Mouse (Mus musculus) ZHBTc4 (cell line): ENCODE results near the gene Pim1.

Experiments used
- DNase-seq: peaks from one replicate; pipeline ENCODE4 v3.0.0-alpha.2; 2011; ENCODE audit warnings: low read depth, low spot score

Pim1 gene

GRCm38 (mm10) chr17:29490713-29491581, at the start of gene Pim1:
Gene Pim1, plus strand, starts transcription at chr17:29490753.
- DNase-seq: no peak

DNA sequence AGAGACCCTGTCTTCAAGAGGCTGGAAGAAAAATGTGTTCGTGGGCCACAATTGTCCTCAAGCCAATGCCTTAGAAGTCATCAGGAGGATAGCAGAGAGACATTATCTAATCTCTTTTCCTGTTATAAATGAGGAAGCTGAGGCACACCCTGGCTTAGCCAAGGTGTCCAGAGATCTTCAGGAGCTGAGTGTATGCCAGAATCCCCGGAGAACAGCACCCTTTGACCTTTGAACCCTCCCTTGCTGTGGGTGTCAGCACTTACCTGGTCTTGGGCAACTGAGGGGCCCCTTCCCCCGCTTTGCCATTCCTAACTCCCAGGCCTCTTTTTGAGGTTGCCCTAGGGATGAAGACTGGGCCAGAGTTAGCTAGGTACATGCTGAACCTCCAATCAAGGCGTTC, 49.0 kb upstream of the Pim1 start:
- no peak for DNase-seq

DNA sequence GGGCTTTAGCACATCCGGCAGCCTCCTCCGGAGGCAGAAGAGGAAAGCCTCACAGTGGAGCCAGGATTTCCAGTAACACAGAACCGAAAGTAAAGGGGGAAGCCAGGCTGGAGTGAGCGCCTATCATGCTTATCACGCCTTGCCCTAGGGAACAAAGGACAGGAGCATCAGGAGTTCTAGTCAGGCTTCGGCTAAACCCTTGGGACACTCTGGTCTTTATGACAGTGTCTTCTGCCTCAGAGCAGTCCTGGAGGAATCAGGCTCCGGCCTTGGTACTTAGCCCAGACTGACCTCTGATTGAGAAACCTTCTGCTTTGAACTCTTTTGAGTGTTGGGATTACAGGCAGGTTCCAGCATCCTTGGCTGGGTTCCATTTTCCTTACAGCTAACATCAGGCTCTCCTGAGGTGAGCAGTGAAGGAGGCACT, 48.4 kb upstream of the Pim1 start:
- DNase-seq: peak; percentile 62

GRCm38 (mm10) chr17:29443724-29444123, 46.8 kb upstream of the Pim1 start:
- DNase-seq: no peak

DNA sequence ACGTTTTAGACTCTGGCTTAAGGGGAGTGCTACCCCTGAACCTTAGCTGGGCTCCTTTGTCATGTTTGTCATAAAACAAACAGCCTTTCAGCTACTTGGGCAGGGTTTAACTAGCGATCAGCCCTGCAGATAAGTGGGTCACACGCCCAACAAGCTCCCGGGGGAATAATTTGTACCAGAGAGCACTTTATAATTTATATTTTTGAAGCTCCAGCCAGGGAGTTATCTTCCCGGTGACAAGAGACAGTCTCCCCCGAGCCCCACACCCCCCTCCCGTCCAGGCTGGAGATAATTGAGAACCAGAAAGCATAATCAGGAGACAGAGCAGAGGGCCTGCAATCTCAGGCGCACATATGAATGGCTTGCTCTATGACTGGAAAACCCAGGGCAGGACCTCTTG, 45.5 kb upstream of the Pim1 start:
- no peak for DNase-seq

DNA sequence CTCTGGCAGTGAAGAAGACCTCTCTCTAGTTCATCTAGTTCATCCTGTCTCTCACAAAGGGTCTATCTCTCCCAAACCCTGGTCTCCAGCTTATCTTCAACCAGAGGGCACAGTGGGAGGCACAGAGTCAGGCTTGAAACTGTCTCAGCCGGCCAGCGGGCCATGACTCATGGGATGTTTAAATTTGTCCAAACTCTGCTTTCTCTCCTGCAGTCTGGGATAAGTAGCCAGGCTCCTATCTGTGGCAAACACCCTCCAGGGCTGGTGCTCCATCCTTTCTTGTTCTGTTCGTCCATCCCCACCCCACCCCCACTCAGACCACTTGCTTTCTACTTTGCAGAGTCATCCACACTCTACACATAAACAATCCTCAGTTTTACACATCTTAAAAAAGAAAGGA, 43.2 kb upstream of the Pim1 start:
- no peak for DNase-seq

GRCm38 (mm10) chr17:29448055-29448454, 42.5 kb upstream of the Pim1 start:
- no peak for DNase-seq

GRCm38 (mm10) chr17:29448561-29448960, 42.0 kb upstream of the Pim1 start:
- DNase-seq: peak; percentile 59

- peak; percentile 98 for DNase-seq
Observed at GRCm38 (mm10) chr17:29450899-29451840, 39.4 kb upstream of the Pim1 start.

DNA sequence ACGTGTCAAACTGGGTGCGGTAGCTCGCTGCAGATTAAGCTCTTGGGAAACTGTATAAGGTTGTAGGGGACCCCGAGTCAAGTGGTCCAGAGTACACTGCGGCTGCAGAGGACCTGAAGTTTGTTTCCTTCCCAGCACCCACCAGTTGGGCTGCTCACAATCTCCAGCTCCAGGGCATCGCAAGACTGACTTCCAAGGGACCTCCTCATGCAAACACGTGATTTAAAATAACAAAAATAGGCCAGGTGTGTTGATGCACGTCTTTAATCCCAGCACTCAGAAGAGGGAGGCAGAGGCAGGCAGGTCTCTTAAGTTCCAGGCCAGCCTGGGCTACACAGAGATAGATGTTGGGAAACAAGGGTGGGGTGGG, 38.7 kb upstream of the Pim1 start:
- DNase-seq: peak; percentile 51

DNA sequence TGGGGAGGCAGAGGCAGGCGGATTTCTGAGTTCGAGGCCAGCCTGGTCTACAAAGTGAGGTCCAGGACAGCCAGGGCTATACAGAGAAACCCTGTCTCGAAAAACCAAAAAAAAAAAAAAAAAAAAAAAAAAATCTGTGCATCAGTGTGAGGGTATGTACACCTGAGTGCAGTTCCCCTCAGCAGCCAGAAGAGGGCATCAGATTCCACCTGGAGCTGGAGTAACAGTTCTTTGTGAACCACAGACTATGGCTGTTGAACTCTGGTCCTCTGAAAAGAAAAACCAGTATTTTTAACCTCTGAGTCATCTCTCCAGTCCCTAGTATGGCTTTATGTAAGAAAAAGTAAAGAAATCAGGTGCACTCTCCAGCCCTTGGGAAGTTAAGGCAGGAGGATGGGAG, 36.4 kb upstream of the Pim1 start:
- peak; percentile 87 for DNase-seq

DNA sequence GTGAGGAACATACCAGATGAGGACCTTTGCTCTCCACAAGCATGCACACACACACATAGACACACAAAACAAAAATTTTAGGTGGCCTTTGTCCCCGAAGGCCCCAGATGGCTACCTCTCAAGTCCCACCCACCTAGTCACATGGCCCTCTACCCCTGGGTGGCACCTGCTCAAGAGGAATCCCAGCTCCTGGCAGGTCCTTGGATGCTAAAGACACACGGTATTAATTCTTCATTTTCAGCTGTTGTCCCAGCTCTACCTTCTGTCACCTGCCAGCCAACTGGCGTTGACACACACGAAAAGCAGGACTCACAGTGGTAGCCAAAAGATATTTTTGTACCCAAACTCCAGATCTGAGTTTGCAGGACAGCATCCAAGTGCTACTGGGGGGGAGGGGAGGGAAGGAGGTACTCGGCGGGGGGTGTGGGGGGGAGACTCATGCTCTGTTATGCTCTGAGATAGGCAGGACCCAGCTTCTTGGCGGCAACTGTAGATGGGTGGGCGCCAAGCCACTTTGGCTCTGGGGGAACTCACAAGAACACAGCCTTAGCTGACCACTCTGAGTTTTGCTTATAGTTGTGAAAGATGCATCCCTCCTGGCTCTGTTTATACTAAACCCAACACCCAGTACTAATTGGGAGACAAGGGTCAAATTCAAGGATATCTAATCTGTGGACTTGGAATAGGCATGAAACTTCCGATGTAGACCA, 35.0 kb upstream of the Pim1 start:
- no peak for DNase-seq

- no peak for DNase-seq
Observed at GRCm38 (mm10) chr17:29456476-29456875, 34.1 kb upstream of the Pim1 start.

DNA sequence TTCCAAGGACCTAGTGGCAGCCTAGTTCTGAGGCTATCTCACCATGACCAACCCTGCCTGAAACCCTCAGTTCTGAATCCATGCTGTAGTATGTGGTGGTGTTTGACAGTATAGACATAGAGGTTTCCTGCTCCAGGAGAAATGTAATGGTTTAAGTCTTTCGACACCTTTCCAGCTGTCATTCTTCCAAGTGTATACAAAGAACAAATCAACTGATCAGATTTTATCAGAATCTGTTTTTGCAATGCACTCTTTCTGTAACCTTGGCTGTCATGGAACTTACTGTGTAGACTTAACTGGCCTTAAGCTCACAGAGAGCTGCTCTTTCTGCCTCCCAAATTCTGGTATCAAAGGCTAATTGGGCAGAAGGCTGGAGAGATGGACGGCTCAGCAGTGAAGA, 33.6 kb upstream of the Pim1 start:
- DNase-seq: no peak

DNA sequence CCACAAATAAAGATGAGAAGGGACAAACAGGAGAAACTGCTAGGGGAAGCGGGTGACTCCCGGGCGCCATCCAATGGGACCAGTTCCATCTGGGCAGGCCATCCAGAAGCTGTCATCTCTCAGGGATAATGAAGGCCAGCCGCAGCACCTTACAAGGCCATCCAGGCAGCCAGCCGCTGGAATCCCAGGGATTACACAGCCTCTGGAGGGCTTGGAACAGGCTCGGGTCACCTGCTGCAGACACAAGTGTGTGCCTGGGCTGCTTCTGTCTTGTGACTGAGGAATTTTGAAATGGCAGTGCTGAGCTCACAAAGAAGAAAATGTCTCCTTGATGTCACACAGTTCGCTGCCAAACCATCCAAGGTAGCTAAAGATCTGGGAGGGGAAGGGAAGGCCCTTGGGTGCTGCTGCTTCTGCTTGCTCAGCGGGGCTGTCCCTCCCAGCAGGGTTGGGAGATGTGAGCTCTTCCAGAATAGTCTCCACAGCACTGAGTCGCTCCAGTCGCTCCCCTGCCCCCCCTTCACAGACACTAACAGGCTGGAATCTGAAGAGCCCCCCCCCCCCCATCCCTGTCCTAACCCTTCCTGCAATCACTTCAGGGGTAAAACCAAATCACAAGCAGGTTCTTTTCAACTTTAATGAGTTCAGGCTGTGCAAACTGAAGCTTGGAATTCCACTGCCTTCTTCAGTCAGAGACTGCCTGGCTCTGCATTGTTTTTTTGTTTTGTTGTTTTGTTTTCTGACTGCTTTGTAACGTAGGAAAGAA, 32.6 kb upstream of the Pim1 start:
- no peak for DNase-seq

DNA sequence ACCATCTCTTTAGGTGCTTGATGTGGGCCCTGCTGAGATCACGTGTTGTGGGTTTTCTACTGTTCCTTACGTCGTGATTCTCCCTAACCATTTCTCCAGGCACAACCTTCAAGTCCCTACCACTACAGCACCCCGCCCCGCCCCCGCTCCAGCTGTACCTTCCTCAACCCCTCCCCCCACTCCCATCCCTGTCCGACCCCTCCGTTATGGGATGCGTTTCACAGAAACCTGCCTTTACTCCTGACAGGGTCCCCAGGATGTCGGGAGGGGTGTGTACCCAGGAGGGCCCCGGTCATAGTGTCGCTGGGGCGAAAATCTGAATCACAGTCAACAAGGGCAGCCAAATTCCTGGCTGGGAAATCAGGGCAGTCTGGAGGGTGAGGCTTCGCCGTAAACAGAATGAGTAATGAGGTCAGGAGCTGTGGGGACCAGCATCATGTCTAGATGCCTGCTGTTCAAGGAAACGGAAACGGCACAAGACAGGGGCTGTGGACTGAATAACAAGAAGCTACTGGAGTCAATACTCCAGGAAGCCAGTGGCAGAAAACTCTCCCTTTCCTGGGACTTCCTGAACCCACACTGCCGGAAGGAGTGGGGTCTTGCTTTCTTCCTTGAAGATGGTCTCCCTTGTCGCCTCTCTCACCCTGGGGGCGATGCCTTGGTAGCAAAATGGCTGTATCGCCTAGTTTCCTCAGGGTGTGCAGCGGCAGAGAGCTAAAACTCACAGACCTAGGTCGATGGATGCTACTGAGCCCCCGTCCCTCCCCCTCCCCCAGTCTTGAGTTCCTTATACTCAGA, 31.0 kb upstream of the Pim1 start:
- peak; percentile 76 for DNase-seq

- DNase-seq: no peak
Observed at GRCm38 (mm10) chr17:29460119-29460505, 30.4 kb upstream of the Pim1 start.

DNA sequence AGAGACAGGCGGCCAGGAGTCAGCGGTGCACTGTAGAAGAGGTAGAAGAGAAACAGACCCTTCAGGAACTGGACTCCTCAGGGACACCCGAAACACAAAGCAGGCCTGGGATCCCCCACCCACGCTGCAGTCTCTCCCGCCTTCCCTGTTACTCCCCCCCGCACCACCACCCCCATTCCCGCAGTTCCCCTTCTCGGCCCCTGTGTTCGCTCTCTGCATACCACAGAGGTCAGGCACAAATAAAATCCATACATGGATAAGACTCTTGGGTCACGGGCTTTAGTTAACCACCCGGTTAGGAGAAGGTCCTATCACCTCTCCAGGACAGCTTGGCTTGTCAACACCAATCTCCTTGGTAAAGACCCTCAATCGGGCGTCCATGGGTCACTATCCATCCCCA, 26.9 kb upstream of the Pim1 start:
- DNase-seq: no peak

- peak; percentile 88 for DNase-seq
Observed at GRCm38 (mm10) chr17:29464068-29464467, 26.5 kb upstream of the Pim1 start.

DNA sequence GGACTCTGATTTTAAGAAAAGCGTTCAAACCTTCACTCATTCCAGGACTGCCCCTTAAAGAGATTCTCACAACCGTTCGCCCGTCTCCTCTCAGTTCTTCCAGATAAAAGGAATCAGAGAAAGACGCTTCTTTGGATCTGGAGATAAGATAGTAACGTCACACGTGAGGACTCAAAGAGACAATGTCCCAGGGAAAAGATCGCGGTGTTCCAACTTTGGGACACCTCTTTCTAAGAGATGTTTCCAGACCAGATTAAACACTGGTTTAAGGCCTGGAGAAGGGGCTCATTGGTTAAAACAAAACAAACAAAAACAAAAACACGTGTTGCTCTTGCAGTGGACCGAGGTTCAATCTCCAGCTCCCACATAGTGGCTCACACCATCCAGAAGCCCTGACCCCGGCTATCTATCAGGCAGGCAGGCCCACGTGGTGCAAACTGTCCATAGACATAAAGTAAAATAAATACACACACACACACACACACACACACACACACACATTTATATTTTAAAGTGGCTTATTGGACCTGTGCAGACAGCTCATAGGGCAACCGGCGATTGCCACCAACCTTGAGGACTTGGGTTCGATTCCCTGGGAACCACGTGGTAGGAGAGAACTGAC, 25.9 kb upstream of the Pim1 start:
- DNase-seq: no peak
